Mouse (Mus musculus) left cerebral cortex, adult 18-20 months (tissue): ENCODE results near the gene Dnase2a. TPM values are rescaled to one million over a fixed set of nuclear protein-coding genes. Genes with fewer than 3 reads are reported as not detected.

Experiments used
- DNase-seq, 2 experiments: peaks; one replicate each; pipeline ENCODE4 v3.0.0; 2021 to 2022; ENCODE audit warnings: low spot score in 2 of 2, mixed read lengths in 1 of 2
- total RNA-seq, 2 experiments: library from RNA; stranded (reverse); gene quantifications; 2 replicates each; pipeline ENCODE4 v1.2.3; 2021

Gene Dnase2a
- total RNA-seq, 2 experiments from 2014 or later = 3.2 to 3.7 TPM

DNA sequence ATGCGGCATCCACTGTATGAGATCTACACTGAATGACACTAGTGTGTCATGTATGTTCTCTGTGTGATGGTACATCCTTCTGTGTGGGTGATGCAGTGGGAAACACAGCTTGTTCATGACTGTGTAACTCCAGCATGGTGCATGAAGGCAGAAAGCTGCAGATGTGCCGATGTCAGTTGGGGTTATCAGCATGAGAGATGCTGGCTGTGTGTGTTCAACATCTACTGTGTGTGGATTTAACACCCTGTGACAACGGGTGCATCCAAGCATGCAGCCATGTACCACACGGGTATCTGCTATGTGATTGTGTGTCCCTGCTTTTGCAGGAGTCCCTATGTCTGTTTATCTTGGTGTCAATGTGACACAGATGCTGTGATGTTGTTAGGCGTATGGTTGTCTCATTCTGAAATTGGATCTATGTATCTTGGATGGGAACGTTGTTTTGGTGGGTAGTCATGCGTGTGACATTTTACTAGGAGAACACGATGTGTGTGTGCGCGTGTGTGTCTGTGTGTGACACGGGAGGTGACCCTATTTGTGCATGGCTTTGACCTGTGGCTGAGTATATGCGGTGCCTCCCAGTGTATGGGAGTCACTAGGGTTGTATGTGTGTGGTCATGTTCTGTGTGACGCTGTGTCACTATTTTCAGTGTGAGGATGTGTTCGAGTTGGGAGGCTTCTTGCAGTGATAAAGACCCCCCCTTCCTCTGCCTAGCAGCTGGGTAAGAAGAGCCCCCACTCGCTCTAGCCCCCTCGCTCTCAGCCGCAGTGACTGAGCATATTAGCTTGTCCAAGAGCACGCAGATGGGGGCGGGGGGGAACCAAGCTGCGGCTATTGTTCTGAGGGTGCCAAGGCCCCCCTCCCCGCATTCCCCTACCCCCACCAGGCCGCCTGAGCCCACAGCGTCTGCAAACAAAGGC is 27.9 kb downstream of the Dnase2a start:
- DNase-seq = no peak

DNA sequence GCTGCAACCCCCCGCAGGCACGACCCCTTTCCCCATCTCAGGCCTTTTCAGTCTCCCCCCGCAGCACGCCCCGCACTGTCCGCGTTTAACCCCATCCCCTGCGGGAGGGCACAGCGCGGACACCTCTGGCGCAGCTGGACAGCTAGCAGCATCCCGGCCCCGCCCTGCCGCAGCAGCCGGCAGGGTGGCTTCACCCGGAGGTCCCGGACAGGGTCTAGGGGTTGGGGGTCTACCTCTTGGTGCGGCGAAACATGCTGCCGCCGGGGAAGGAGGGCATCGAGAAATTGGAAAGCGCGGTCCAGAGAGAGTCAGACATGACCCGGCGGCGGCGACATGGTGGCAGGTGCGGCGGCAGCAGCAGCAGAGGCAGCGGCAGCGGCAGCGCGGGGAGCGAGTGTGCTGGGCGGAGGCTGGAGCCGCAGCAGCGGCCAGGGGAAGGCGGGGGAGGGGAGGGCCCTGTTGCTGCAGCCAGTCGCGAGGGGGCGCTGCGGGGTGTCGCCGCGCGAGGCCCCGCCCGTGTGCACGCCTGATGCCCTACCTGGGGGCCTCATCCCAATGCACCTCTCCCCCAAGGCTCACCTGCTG is 28.7 kb downstream of the Dnase2a start, which contains the start of gene Mast1:
Gene Mast1 (minus strand): TSS at position 398 of the 585 bp plus-strand sequence.
- DNase-seq = peak; percentile 81 to 83

DNA sequence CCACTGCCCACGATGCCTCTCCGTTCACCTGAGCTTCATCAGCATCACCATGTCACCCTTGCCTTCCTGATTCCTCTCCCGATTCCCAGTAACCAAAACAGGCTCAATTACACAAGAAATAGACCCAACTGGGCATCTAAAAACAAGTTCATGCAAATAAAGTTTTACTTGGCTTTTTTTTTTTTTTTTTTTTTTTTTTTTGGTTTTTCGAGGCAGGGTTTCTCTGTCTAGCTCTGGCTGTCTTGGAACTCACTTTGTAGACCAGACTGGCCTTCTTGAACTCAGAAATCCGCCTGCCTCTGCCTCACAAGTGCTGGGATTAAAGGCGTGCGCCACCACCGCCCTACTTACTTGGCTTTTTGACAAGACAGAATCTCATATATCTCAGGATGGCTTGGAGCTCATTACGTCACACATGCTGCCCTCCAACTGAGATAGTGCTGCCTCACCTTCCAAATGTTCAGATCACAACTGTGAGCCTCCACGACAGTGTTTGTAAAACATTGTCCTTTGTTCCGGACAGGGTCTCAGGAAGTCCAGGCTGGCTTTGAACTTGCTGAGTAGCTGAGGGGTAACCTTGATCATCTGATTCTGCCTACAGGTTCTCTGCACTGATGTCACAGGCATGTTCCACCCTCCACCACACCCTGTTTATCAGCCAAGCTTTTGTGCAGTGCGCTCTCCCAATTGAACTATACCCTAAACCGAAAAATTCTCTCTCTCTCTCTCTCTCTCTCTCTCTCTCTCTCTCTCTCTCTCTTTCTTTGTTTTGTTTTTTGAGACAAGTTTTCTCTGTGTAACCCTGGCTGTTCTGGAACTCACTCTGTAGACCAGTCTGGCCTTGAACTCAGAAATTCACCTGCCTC is 29.5 kb downstream of the Dnase2a start:
- DNase-seq = no peak

DNA sequence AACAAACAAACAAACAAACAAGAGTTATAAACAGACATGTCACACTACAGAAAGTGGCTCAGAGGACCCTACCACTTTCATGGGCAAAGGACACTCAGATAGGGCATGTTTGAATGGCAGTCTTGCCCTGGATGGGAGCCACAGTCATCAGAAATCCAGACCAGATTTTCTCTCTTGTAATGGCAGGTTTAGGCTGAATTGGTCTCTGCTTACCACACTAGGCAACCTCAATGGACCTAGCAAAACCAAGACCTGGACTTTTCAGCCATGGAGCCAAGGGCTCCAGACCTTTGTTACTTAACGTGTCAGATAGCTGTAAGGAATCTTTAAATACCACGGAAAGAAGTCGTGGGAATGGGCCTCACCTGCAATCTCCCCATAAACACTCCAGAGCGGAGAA is 35.3 kb downstream of the Dnase2a start:
- no peak for DNase-seq

DNA sequence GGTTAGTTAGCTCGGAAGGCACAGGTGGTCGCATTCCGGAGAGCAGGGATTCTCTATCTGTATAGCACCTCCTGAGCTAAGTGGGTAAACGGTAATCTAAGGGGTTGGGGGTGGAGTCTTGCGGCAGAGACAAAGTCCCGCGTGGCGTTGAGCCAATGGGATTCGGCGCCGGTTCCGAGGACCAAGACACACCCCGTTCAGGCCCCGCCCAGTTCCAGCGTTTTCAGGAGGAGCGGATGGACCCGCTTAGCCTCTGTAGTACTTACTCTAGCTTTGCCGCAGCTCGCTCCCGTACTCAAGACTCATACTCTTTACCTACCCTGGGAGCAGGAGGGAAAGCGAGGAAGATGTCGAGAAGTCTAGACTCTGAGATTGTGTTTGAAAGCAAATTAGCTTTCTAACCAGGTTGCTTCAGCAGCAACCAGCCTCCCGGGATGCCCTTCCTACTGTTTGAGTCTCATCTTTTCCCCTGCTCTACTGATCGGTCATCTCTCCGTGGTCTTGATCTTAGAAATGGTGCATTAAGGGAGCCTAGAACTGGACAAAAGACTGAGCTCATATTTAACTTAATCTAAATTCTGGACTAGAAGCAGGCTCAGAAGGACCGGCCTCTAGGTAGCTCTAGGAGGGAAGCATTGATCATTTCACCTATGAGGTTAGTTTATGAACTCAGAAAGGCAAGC is 36.3 kb downstream of the Dnase2a start:
- DNase-seq = peak; percentile 78

DNA sequence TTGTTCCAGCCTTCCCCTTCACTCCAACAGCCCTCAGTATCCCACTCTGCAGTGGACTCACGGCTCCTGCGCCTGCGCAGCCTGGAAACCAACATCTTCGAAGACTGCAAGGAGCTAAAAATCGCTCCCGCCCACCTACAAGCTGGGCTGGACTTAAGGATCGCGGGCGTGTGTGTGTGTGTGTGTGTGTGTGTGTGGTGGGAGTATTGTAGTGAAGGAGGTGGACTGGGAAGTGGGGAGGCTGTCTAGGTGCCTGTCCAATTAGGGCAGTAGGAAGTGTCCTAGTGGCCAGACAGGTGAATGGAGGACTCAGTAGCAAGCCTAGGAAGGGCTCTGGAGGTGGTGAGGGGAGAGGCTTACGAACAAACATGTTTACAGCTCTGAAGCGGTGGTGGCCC is 36.9 kb downstream of the Dnase2a start:
- peak; percentile 79 to 87 for DNase-seq

DNA sequence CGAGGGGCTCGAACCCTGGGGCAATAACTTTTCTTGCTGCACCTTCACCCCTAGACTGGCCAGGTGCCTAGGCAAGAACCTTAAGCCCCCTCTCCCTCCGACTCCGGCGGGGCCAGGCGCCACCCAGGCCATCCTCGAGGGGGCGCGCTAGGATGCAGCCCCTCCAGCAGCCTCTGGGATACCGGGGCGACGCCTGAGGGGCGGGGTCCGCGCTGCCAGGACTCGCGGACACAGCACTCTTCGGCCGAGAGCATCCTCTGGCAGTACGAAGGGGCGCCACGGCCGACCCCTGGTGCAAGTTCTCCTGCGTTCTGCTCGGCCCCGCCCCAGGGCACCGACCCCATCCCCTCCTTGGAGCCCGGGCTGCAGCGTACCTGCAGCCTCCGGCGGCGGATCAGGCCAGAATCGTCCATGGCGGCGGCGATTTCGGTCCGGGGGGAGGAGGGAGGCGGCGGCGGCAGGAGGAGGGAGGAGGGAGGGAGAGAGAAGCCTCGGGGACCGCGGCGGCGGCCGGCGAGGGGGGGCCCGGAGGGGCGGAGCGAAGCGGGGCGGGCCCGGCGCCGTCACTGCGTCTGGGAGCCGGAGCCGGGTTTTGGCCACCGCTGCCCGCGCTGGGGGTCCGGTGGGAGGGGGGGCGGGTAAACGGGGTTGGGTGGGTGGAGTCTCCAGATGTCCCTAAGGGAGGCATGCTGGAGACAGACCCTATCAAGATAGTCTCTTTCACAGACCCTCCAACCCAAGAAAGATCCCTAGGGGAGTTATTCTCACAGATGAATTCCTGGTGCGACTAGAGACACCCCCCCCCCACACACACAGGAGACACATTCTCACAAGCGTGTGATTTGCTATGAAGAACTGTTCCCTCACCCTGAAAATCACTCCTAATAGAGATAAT is 37.5 kb downstream of the Dnase2a start:
- DNase-seq = peak in 1 of 2 experiments; percentile 58

DNA sequence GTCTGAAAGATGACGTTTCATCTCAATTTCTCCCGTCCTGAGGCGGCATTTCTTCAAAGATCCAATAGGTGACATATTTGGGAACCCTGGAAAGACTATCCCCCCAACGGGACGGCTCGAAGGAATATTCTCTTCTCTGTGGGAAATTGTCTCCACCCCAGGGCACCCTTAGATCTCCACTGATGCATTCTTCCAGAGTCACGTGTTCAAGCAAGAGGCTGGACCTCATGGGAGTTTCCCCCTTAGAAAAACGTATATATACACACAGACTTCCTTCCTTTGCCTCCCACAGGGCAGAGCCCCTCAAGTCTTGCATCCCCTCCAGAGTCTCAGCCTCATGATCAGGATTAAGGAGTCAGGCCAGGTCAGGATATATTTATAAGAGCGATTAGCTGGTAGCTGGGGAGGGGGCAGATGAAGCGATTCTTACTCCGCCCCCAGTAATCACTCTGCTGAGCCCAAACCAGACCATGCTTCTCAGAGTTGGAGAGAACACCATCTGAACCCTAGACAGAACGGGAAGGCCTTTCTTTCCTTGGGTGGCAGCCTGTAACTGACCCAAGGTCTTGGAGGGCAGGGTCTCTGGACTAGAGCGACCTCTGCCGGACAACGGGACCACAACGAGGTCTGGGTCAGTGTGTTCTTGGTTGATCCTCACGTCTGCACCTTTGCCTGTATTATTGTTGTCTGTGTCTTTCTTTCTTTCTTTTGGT is 38.3 kb downstream of the Dnase2a start, which contains the start of gene Rtbdn:
Gene Rtbdn (plus strand): TSS at position 464 of the 713 bp plus-strand sequence.
- no peak for DNase-seq

DNA sequence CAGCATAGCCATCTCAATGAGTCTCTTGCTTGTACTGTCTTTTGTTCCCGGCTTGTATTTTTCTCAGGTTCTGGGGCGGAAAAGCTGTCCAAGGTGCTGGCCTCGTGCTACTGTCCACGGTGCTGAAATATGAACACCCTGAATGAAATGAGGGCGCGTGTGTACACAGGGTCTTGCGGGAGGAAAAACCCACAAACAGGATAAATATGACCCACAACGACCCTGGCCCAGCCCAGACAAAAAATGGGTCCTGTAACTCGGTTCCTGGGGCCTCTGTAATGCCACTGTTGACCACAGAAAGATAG is 38.8 kb downstream of the Dnase2a start:
- DNase-seq = no peak

DNA sequence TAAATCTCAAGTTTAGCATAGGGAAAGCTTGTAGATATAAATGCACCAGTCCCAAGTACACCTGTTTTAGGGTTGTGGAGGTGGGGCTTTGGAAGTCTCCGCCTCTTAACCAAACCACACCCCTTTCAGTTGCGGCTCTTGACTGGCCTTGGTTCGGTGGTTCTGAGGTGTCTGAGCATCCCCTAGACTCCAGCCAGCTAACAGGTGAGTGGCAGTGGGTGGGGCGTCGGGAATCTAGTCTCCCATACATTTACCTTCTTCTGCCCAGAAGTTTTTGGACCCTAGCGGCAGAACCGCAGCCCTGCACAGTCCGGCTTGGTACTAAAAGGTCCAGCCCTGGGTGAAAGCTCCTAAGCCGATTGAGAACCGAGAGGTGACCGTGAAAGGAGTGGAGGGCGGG is 41.4 kb downstream of the Dnase2a start:
- DNase-seq = no peak

DNA sequence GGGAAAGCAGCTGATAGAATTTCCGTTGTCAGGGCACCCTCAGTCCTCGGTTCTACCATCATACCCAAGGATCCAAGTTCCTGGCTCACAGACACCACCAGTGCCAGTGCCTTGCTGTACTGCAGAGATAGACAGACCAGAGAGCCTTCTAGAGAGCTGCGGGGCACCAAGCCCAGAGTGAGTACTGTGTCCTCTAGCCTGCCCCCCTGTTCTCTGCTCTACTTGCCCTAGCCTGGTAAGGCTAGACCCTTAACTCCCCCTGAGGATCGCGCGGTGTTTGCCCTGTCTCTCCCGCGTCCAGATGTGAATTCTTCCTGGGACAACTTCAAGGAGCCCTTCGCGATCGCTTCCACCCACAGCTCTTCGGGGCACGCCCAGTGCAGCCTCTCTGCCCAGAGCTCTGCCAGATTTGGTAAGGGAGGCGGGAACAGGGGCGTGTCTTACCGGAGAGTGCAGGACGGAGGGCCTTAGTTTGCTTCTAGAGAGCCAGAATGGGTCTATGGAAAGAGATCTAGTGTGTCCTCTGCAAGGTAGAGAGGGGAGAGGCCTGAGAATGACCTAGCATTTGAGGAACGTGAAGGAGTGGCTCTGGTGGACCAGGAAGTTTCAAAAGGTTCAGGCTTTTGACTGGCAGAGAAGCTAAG is 44.4 kb downstream of the Dnase2a start:
- DNase-seq = no peak

DNA sequence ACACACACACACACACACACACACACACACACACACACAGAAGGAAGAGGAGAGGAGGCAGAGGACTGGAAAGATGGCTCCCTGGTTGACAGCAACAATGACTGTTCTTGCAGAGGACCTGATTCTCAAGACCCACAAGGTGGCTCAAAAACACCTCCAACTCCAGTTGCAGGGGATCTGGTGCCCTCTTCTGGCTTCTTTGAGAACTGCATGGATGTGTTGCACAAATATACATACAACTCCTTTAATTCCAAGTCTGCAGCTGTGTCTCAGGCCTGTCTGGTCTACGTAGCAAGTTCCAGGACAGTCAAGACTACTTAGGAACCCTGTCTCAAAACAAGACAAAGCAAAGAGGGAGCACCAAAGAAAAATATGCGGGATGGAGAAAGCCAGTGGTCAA is 48.4 kb downstream of the Dnase2a start:
- peak; percentile 76 to 84 for DNase-seq

DNA sequence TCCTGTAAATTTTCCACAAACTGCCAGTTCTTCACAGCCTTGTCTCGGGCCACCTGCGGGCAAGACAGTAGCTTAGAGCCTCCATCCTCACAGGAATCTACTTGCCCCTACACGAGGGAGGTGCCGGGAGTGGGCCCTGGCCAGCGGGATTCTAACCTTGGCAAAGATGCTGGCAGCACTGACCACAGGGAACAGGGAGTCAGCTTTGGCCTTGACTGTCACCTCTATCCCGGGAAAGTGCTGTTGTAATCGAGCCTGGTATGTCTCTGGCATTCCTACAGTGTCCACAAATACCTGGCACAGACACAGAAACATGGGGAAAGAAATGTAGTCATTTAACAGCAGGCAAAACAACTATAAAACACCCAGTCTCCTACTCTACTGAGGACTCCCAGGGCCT is 51.5 kb downstream of the Dnase2a start:
- no peak for DNase-seq

DNA sequence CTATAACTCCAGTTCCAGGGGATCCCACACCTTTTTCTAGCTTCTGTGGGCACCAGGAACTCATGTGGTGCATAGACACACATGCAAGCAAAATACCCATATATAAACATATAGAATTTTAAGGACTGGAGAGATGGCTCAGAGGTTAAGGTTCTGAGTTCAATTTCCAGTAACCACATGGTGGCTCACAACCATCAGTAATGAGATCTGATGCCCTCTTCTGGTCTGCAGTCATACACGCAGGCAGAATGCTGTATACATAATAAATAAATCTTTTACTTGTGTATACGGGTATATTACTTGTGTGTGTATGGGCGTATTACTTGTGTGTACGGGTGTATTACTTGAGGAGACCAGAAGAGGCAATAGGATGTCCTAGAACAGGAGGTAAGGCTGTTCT is 55.6 kb downstream of the Dnase2a start:
- DNase-seq = no peak

DNA sequence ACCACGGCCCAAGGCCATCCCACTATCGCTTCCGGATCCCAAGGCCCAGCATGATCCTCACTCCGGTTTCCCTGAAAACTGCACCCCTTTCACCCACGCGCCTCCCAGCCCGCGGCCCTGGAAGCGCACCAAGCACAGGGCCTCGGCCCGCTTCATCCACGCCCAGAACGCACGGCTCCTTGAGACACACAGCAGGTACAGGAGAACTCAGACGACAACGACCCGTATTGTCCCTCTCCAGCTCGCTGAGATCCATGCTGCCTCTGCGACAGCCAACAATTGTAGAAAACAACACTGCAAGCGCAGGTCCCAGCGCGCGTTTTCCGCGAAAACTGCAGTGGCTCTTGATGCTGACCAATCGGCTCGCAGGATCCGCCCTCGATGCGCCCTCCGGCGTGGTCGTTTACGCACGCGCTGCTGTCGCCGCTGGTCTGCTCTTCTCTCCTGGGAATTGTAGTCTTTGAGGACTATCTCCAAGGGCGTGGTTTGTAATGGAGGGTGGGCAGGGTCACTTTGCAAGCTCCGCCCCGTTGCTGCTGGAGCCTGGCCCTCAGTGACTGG is 57.5 kb downstream of the Dnase2a start:
- DNase-seq = peak; percentile 90 to 94

DNA sequence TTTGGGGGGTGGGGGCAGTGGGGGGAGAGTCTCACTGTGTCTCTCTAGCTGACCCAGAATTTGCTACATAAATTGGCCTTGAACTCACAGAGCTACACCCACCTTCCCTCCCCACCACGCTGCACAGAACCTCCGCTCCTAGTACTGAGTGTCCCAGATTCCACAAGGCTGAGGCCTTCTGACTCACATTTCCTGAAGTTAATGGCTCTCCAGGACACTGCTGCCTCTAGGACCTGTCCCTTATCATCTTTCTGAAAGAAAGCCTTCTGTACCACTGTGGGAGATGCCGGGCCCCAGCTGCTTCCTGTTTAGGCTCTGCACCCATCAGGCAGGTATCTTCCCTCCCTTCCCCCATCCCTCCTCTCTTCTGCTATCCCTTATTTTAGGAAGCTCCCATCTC is 58.2 kb downstream of the Dnase2a start:
- DNase-seq = no peak

DNA sequence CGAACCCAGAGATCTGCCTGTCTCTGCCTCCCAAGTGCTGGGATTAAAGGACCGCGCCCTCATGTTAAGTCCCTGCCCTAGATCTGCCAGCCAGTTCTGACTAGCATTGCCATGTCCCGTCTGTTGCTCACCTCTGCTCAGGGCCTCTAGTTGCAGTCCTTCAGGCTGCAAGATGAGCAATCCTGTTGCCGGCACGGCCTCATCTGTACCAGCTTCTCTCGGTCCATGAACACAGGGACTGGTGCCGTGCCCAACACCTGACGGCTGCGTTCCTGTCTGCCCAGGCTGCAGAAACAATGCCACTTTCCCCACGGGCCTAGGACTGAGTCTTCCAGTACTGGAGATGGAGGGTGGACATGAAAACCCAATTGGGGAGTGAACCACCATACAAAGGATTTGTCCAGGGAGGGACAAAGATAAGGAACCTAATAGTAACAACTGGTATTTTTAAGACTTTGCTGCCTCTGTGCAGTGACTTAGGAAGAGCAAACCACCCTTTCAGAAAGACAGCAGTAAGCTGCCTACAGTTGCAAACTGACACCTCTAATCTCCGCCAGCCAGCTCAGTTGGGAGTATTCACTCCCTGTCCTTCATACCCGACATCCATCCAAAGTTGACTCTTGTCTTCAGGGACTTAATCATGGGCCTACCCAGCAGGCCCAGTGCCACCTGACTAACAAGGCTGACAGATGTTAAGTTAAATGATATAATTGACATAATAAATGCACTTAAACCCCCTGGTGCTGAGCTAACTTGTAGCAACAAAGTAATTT is 59.4 kb downstream of the Dnase2a start:
- no peak for DNase-seq

DNA sequence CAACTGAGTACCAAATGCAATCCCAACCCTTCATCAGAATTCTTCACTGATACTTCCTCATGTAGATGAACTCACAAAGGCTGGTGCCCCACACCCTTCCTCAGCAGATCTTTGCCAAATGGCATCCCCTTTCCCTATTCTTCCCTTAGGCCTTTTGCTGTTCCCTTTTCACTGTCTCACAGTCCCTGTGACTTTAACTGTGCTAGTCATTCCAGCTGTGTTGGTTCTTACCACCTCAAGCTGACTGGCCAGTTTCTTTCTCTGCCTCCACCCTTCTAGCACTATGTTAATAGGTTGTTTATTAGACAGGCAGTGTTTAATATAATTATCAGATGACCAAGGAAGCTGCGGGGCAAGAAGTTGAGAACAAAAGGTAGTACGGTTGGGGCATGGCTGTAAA is 60.3 kb downstream of the Dnase2a start:
- DNase-seq = no peak
